Mouse (Mus musculus): ENCODE data around the gene Cyp4a29.
"Not testable (repeated sequence)": the region's sequence is repeated elsewhere in the genome, so short reads cannot be mapped to it uniquely, and the experiment has no call there.

The Cyp4a29 gene

GRCm38 (mm10) chr4:115241784-115242183 is at the start of gene Cyp4a29:
Gene Cyp4a29 (plus strand): TSS chr4:115242084.
- DNase-seq = no peak

GRCm38 (mm10) chr4:115232901-115233300 is 9.0 kb upstream of the Cyp4a29 start:
- DNase-seq = not testable (repeated sequence)

- DNase-seq = no peak
Measured at GRCm38 (mm10) chr4:115236462-115237096, 5.3 kb upstream of the Cyp4a29 start.

- DNase-seq = not testable (repeated sequence)
Measured at GRCm38 (mm10) chr4:115264687-115265569, 23.0 kb downstream of the Cyp4a29 start.

- DNase-seq = not testable (repeated sequence)
Measured at GRCm38 (mm10) chr4:115278215-115278982, 36.5 kb downstream of the Cyp4a29 start.

- no peak for DNase-seq
Measured at GRCm38 (mm10) chr4:115280342-115280741, 38.5 kb downstream of the Cyp4a29 start.

GRCm38 (mm10) chr4:115280779-115281178 is 38.9 kb downstream of the Cyp4a29 start:
- DNase-seq = not testable (repeated sequence)

GRCm38 (mm10) chr4:115281231-115281767 is 39.4 kb downstream of the Cyp4a29 start:
- not testable (repeated sequence) for DNase-seq

GRCm38 (mm10) chr4:115298746-115299145 is 56.9 kb downstream of the Cyp4a29 start, which contains the start of gene Cyp4a12a:
Gene Cyp4a12a (plus strand): TSS chr4:115299046.
- not testable (repeated sequence) for DNase-seq

Data from cerebellum, postnatal 36 days (tissue).